Mouse (Mus musculus): ENCODE data around the gene Tbx15. TPM values are rescaled to one million over a fixed set of nuclear protein-coding genes. Genes with fewer than 3 reads are reported as not detected.
"Not testable (repeated sequence)": the region's sequence is repeated elsewhere in the genome, so short reads cannot be mapped to it uniquely, and the experiment has no call there.

The Tbx15 gene
- total RNA-seq, 4 experiments from 2014 or later: 0.88 to 0.98 (median 0.93) TPM

- no peak for DNase-seq (ENCODE audit: low spot score)
Observed at GRCm38 (mm10) chr3:99266752-99267303, 26.6 kb downstream of the Tbx15 start.

DNA sequence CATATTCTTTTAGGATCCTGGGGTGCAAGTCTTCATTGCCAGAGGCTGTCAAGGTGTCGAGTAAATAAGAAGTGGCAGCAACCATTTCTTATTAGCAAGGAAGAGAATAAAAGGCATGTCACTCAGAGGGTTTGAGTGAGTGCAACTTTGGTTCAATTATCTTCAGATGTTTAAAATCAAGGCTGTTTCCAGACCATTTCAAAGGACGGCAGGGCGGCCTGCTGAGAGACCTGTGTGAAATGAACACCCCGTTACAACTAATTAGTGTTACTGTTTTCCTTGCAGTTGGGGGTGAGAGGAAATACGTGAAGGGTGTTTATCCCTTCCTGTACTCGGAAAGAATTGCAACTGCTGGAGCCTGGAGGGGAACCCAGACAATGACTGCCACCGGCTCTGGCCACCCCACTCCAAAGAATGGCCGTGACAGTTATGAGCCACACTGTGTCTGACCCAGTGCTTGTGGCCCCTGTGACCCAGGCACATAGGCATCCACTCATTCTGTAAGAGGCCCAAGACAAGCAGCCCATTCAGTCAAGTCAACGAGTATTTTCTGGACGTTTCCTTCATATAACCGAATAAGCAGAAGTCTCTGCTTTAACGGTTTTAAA lies 37.9 kb downstream of the Tbx15 start:
- no peak for DNase-seq (ENCODE audit: low spot score)

- DNase-seq (ENCODE audit: low spot score): no peak
Observed at GRCm38 (mm10) chr3:99279718-99280117, 39.5 kb downstream of the Tbx15 start.

GRCm38 (mm10) chr3:99281453-99281852 lies 41.3 kb downstream of the Tbx15 start:
- no peak for DNase-seq (ENCODE audit: low spot score)

GRCm38 (mm10) chr3:99288302-99288701 lies 48.1 kb downstream of the Tbx15 start:
- no peak for DNase-seq (ENCODE audit: low spot score)

- DNase-seq (ENCODE audit: low spot score): no peak
Observed at GRCm38 (mm10) chr3:99290064-99290702, 50.0 kb downstream of the Tbx15 start.

- DNase-seq (ENCODE audit: low spot score): no peak
Observed at GRCm38 (mm10) chr3:99290878-99291277, 50.7 kb downstream of the Tbx15 start.

- DNase-seq (ENCODE audit: low spot score): no peak
Observed at GRCm38 (mm10) chr3:99291386-99291785, 51.2 kb downstream of the Tbx15 start.

GRCm38 (mm10) chr3:99292531-99292931 lies 52.4 kb downstream of the Tbx15 start:
- DNase-seq (ENCODE audit: low spot score): no peak

DNA sequence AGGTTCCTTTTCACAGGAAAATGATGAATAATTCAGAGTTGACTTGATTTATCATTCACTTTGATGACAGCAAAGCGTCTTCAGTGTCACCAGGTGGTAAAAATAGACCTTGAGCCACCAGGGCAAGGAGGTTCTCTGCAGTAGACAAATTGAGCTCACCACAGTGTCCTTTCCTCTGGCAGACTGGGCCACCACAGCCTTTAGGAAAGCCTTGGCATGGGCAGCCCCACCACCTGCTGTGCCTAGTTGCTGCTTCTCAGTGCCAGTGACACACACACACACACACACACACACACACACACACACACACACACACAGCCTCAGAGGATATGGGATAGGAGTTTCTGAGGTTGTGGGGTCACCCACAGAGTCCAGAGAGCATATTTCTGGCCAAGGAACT lies 54.0 kb downstream of the Tbx15 start:
- not testable (repeated sequence) for DNase-seq (ENCODE audit: low spot score)

GRCm38 (mm10) chr3:99295301-99295700 lies 55.1 kb downstream of the Tbx15 start:
- DNase-seq (ENCODE audit: low spot score): no peak

GRCm38 (mm10) chr3:99296186-99296585 lies 56.0 kb downstream of the Tbx15 start:
- DNase-seq (ENCODE audit: low spot score): no peak

GRCm38 (mm10) chr3:99300846-99301245 lies 60.7 kb downstream of the Tbx15 start:
- no peak for DNase-seq (ENCODE audit: low spot score)

- no peak for DNase-seq (ENCODE audit: low spot score)
Observed at GRCm38 (mm10) chr3:99310877-99311276, 70.7 kb downstream of the Tbx15 start.

DNA sequence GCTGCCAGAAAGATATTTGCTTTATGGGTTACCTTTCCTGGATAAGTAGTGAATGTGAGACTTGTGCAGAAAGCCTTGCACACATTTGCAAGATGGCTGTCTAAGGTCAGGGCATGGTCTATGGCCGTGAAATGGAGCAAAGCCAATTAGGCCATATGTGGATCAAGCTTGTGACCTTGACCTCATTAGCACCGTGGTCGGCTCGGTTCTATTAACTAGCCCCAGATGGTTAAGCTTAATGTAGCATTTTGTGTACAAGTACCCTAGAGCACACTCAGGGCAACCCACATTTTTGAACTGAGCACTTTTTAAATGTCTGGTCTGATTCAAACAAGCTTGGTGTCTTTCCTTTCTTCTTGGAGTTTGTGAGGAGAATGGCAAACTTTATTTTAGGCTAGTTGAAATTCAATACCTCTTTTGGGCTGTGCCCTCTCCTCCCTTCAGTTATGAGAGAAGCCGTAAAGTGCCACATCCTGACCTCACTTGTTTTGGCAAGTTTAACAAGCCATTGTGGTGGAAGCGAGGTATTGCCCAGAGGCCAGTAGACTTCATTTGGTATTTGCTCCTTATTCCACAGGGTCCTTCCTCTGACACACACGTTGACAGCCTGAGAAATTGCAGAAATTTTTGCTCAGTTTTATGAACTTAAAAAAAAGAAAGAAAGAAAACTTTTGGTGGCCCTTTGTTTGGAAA lies 71.9 kb downstream of the Tbx15 start:
- no peak for DNase-seq (ENCODE audit: low spot score)

DNA sequence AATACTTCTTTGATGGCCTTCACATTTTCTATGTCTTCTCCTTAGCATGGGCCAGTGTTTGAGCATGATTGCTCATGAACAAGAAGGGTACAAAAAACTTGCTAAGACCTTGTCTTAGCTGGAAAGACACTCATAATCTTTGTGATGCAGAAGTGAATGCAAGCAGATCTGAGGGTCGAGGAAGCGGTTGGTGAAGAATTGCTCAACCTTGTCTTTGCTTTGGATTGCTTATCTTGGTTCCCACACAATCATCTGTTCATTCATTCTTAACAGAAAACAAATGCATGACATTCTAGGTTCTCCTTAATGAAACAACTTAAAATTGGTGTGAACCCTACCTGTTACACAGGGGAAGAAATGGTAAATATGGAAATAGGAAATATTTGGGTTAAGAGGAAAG lies 82.2 kb downstream of the Tbx15 start:
- DNase-seq (ENCODE audit: low spot score): no peak

DNA sequence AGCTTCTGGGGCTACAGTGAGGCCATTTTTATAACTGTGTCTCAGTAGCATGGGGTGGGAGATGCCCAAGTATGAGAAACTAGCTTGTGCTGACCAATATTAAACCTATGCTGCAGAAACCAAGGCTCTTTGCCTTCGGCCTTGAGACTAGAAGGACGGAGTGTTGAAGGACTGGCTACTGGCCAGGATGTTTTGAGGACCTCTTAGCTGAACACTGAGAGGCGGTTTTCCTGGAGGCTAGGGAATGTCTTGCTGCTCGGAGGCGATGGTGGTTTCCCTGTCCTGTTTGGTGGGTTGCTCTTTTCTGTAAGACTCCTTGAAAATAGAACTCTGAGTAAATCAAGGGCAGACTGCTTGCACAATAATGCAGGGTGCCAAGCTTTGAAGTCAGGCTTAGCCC lies 89.1 kb downstream of the Tbx15 start:
- no peak for DNase-seq (ENCODE audit: low spot score)

- no peak for DNase-seq (ENCODE audit: low spot score)
Observed at GRCm38 (mm10) chr3:99331086-99331485, 90.9 kb downstream of the Tbx15 start.

DNA sequence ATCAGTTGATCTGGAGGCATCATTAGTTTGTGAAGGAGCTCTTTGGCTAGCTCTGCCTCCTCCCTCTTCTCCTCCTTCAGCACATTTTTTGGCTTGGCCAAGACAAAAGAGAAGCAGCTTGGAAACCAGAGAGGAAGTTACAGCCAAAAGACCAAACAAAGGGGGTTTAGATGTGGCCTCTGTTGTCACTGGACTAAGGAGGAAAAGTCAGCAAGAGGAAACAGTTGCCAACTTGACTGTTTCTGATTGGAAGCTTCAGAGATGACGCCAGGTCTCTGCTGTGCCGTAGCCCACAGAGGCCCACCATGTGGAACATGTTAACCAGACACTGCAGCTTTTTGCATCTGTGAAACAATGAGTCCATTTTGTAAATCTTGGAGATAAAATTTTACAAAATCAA lies 96.7 kb downstream of the Tbx15 start:
- no peak for DNase-seq (ENCODE audit: low spot score)

DNA sequence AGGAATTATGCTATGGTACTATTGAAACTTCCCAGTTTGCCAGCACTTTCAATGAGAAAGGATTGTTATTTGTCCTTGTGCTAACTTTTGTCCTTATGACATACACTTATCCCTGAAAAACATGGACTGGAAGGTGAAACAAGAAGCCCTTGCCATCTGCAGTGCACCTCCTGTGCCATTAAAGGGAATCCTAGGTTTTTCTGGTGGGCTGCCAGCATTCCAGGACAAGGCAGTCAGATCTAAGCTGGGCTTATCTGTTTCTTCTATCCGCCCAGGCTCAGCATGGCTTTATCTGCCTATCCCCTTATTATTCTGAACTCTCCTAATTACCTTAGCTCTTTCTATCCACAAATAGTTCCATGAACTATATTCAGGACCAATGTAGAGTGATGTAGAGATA lies 98.6 kb downstream of the Tbx15 start:
- DNase-seq (ENCODE audit: low spot score): no peak

DNA sequence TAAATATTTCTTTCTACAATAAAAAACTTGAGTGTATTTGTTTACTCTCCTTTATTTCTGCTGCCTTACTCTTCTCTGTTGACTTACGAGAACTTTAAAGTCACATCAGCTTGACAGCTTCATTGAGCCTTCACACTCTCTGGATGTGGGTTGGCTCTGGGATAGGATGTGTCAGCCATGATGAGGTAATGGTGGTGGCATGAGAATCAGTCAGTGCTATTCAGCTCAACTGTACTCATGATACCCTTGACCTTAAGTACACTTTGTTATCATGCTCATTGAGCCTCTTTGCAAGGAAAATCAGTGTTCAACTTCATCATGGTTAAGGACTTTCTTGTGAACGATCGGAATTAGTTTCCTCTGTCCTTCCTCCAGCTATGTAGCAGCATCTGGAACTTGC lies 99.8 kb downstream of the Tbx15 start:
- no peak for DNase-seq (ENCODE audit: low spot score)

- DNase-seq (ENCODE audit: low spot score): no peak
Observed at GRCm38 (mm10) chr3:99379616-99380250, 139.6 kb downstream of the Tbx15 start.
